Mouse (Mus musculus): Measurements from ENCODE around the gene Gmpr2. TPM values are rescaled to one million over a fixed set of nuclear protein-coding genes. Genes with fewer than 3 reads are reported as not detected.
A peak's percentile ranks its signal among the peaks of the same experiment; 100 is the strongest.

The Gmpr2 gene
- polyA plus RNA-seq, 1 experiment from 2014 or later: 62.2 TPM

GRCm38 (mm10) chr14:55706051-55706600 is 34.4 kb downstream of the Gmpr2 start:
- no peak overlapping the region for H3K4me3 ChIP-seq (ENCODE audit: low read length)
- no peak overlapping the region for H3K4me2 ChIP-seq (ENCODE audit: low read depth, low read length)
- no peaks in the 10 kb centered on the region for H3K36me3 ChIP-seq (ENCODE audit: control insufficient read depth, insufficient read depth, low read length)
- no peaks in the 10 kb centered on the region for H3K9me3 ChIP-seq (ENCODE audit: control insufficient read depth, low read length)
- H3K9ac ChIP-seq (ENCODE audit: low read length): no peak overlapping the region
- ATAC-seq (ENCODE audit: low read depth): no peak
- H3K27me3 ChIP-seq (ENCODE audit: control insufficient read depth, insufficient read depth, low read depth, low read length): no peaks in the 10 kb centered on the region
- H3K27ac ChIP-seq (ENCODE audit: low read length): no peak overlapping the region
- 80% methylated on average over 8 of the region's 8 CpGs for WGBS
- no peaks in the 10 kb centered on the region for H3K4me1 ChIP-seq (replicated peaks; ENCODE audit: control insufficient read depth, insufficient read depth, low read length)

GRCm38 (mm10) chr14:55707397-55707796 is 35.7 kb downstream of the Gmpr2 start:
- no peak overlapping the region for H3K9ac ChIP-seq (ENCODE audit: low read length)
- ATAC-seq (ENCODE audit: low read depth): no peak
- no peak overlapping the region for H3K4me2 ChIP-seq (ENCODE audit: low read depth, low read length)
- H3K27ac ChIP-seq (ENCODE audit: low read length): no peak overlapping the region
- no peaks in the 10 kb centered on the region for H3K9me3 ChIP-seq (ENCODE audit: control insufficient read depth, low read length)
- H3K27me3 ChIP-seq (ENCODE audit: control insufficient read depth, insufficient read depth, low read depth, low read length): no peaks in the 10 kb centered on the region
- H3K36me3 ChIP-seq (ENCODE audit: control insufficient read depth, insufficient read depth, low read length): no peaks in the 10 kb centered on the region
- WGBS: 56% methylated on average over 5 of the region's 5 CpGs
- no peak overlapping the region for H3K4me3 ChIP-seq (ENCODE audit: low read length)
- no peaks in the 10 kb centered on the region for H3K4me1 ChIP-seq (replicated peaks; ENCODE audit: control insufficient read depth, insufficient read depth, low read length)

- Histone ChIP-seq H3K4me3 (ENCODE audit: low read length) (no peak overlapping the region), H3K4me2 (ENCODE audit: low read depth, low read length) (no peak overlapping the region), H3K9ac (ENCODE audit: low read length) (no peak overlapping the region), H3K9me3 (ENCODE audit: control insufficient read depth, low read length) (no peaks in the 10 kb centered on the region), H3K36me3 (ENCODE audit: control insufficient read depth, insufficient read depth, low read length) (no peaks in the 10 kb centered on the region), H3K4me1 (replicated peaks; ENCODE audit: control insufficient read depth, insufficient read depth, low read length) (peaks cover 8% of the 10 kb centered on the region), H3K27ac (ENCODE audit: low read length) (no peak overlapping the region), H3K27me3 (ENCODE audit: control insufficient read depth, insufficient read depth, low read depth, low read length) (no peaks in the 10 kb centered on the region; the same call in 1 of the 2 replicates)
- ATAC-seq (ENCODE audit: low read depth): 0 out of 2 replicates have a peak, but pooled peaks have one; percentile 19
- WGBS: 77% methylated on average over 4 of the region's 4 CpGs
These were observed 37.8 kb downstream of the Gmpr2 start for GRCm38 (mm10) chr14:55709509-55709908.

- no peak for ATAC-seq (ENCODE audit: low read depth)
- no peak overlapping the region for H3K9ac ChIP-seq (ENCODE audit: low read length)
- H3K27ac ChIP-seq (ENCODE audit: low read length): no peak overlapping the region
- H3K4me3 ChIP-seq (ENCODE audit: low read length): no peak overlapping the region
- no peaks in the 10 kb centered on the region for H3K36me3 ChIP-seq (ENCODE audit: control insufficient read depth, insufficient read depth, low read length)
- H3K27me3 ChIP-seq (ENCODE audit: control insufficient read depth, insufficient read depth, low read depth, low read length): no peaks in the 10 kb centered on the region; the same call in 1 of the 2 replicates
- no peak overlapping the region for H3K4me2 ChIP-seq (ENCODE audit: low read depth, low read length)
- H3K9me3 ChIP-seq (ENCODE audit: control insufficient read depth, low read length): no peaks in the 10 kb centered on the region
- H3K4me1 ChIP-seq (replicated peaks; ENCODE audit: control insufficient read depth, insufficient read depth, low read length): peaks cover 16% of the 10 kb centered on the region
- 77% methylated on average over 7 of the region's 7 CpGs for WGBS
These were observed 40.0 kb downstream of the Gmpr2 start for GRCm38 (mm10) chr14:55711786-55712185.

- peaks cover 2% of the 10 kb centered on the region for H3K36me3 ChIP-seq (ENCODE audit: control insufficient read depth, insufficient read depth, low read length)
- WGBS: 9% methylated on average over 25 of the region's 25 CpGs
- peak overlapping the region; percentile 53 for H3K4me2 ChIP-seq (ENCODE audit: low read depth, low read length)
- H3K27me3 ChIP-seq (ENCODE audit: control insufficient read depth, insufficient read depth, low read depth, low read length): no peaks in the 10 kb centered on the region; the same call in 1 of the 2 replicates
- H3K4me3 ChIP-seq (ENCODE audit: low read length): peak overlapping the region; percentile 22
- peak overlapping the region; percentile 53 for H3K27ac ChIP-seq (ENCODE audit: low read length)
- peak; percentile 65 for ATAC-seq (ENCODE audit: low read depth)
- peaks cover 16% of the 10 kb centered on the region for H3K4me1 ChIP-seq (replicated peaks; ENCODE audit: control insufficient read depth, insufficient read depth, low read length)
- peak overlapping the region; percentile 57 for H3K9ac ChIP-seq (ENCODE audit: low read length)
- H3K9me3 ChIP-seq (ENCODE audit: control insufficient read depth, low read length): no peaks in the 10 kb centered on the region
These were observed 41.4 kb downstream of the Gmpr2 start for GRCm38 (mm10) chr14:55713007-55713728.

GRCm38 (mm10) chr14:55713729-55714122 is 42.0 kb downstream of the Gmpr2 start, which contains the start of gene Tgm1:
TSS of gene Tgm1 (minus strand) at chr14:55713926.
- Histone ChIP-seq H3K27me3 (ENCODE audit: control insufficient read depth, insufficient read depth, low read depth, low read length) (no peaks in the 10 kb centered on the region; the same call in 1 of the 2 replicates), H3K36me3 (ENCODE audit: control insufficient read depth, insufficient read depth, low read length) (peaks cover 7% of the 10 kb centered on the region), H3K4me3 (ENCODE audit: low read length) (peak within 1 kb of the TSS; percentile 22), H3K4me1 (replicated peaks; ENCODE audit: control insufficient read depth, insufficient read depth, low read length) (peaks cover 16% of the 10 kb centered on the region), H3K27ac (ENCODE audit: low read length) (peak within 1 kb of the TSS; percentile 53), H3K9me3 (ENCODE audit: control insufficient read depth, low read length) (no peaks in the 10 kb centered on the region), H3K4me2 (ENCODE audit: low read depth, low read length) (peak within 1 kb of the TSS; percentile 53), H3K9ac (ENCODE audit: low read length) (peak within 1 kb of the TSS; percentile 57)
- ATAC-seq (ENCODE audit: low read depth): 0 out of 2 replicates have a peak, but pooled peaks have one; percentile 10
- WGBS: 17% methylated on average over 4 of the region's 4 CpGs

GRCm38 (mm10) chr14:55714893-55715292 is 43.2 kb downstream of the Gmpr2 start:
- Histone ChIP-seq H3K4me2 (ENCODE audit: low read depth, low read length) (no peak overlapping the region), H3K27ac (ENCODE audit: low read length) (peak overlapping the region; percentile 14; the same call in 1 of the 2 replicates), H3K36me3 (ENCODE audit: control insufficient read depth, insufficient read depth, low read length) (peaks cover 9% of the 10 kb centered on the region), H3K9me3 (ENCODE audit: control insufficient read depth, low read length) (no peaks in the 10 kb centered on the region), H3K9ac (ENCODE audit: low read length) (no peak overlapping the region), H3K27me3 (ENCODE audit: control insufficient read depth, insufficient read depth, low read depth, low read length) (no peaks in the 10 kb centered on the region; the same call in 1 of the 2 replicates), H3K4me3 (ENCODE audit: low read length) (no peak overlapping the region), H3K4me1 (replicated peaks; ENCODE audit: control insufficient read depth, insufficient read depth, low read length) (peaks cover 16% of the 10 kb centered on the region)
- peak; percentile 39; the same call in 1 of the 2 replicates for ATAC-seq (ENCODE audit: low read depth)
- WGBS: 27% methylated on average over 6 of the region's 6 CpGs

GRCm38 (mm10) chr14:55716271-55716670 is 44.5 kb downstream of the Gmpr2 start:
- Histone ChIP-seq H3K27ac (ENCODE audit: low read length) (no peak overlapping the region), H3K9ac (ENCODE audit: low read length) (no peak overlapping the region), H3K36me3 (ENCODE audit: control insufficient read depth, insufficient read depth, low read length) (peaks cover 12% of the 10 kb centered on the region), H3K4me2 (ENCODE audit: low read depth, low read length) (no peak overlapping the region), H3K27me3 (ENCODE audit: control insufficient read depth, insufficient read depth, low read depth, low read length) (no peaks in the 10 kb centered on the region; the same call in 1 of the 2 replicates), H3K4me3 (ENCODE audit: low read length) (no peak overlapping the region), H3K9me3 (ENCODE audit: control insufficient read depth, low read length) (no peaks in the 10 kb centered on the region), H3K4me1 (replicated peaks; ENCODE audit: control insufficient read depth, insufficient read depth, low read length) (peaks cover 17% of the 10 kb centered on the region)
- ATAC-seq (ENCODE audit: low read depth): no peak
- WGBS: 93% methylated on average over 6 of the region's 6 CpGs

- H3K9me3 ChIP-seq (ENCODE audit: control insufficient read depth, low read length): no peaks in the 10 kb centered on the region
These were observed 45.1 kb downstream of the Gmpr2 start for GRCm38 (mm10) chr14:55716884-55717283.

More at GRCm38 (mm10) chr14:55716884-55717283, 45.1 kb downstream of the Gmpr2 start:
- Histone ChIP-seq H3K4me2 (ENCODE audit: low read depth, low read length) (no peak overlapping the region), H3K9ac (ENCODE audit: low read length) (no peak overlapping the region), H3K36me3 (ENCODE audit: control insufficient read depth, insufficient read depth, low read length) (peaks cover 12% of the 10 kb centered on the region), H3K27ac (ENCODE audit: low read length) (no peak overlapping the region), H3K4me3 (ENCODE audit: low read length) (no peak overlapping the region), H3K27me3 (ENCODE audit: control insufficient read depth, insufficient read depth, low read depth, low read length) (no peaks in the 10 kb centered on the region; the same call in 1 of the 2 replicates), H3K4me1 (replicated peaks; ENCODE audit: control insufficient read depth, insufficient read depth, low read length) (peaks cover 19% of the 10 kb centered on the region)
- WGBS: 80% methylated on average over 8 of the region's 8 CpGs
- no peak for ATAC-seq (ENCODE audit: low read depth)

Data from lung, embryonic 16.5 days (tissue).